Mouse (Mus musculus) lung, embryonic 15.5 days (tissue): Measurements from ENCODE around the gene Ncf2. TPM values are rescaled to one million over a fixed set of nuclear protein-coding genes. Genes with fewer than 3 reads are reported as not detected.
"Not testable (repeated sequence)": the region's sequence is repeated elsewhere in the genome, so short reads cannot be mapped to it uniquely, and the experiment has no call there.

ENCODE experiments used
- ATAC-seq: fragments of 200-750 bp; cut with Nextera tagmentation; 2 replicates; pipeline ENCODE4 v1.8.0; 2017; ENCODE audit warnings: moderate number of reproducible peaks, borderline replicate concordance; ENCODE audit not compliant: low FRiP score, low TSS enrichment; ENCODE audit errors: extremely low read depth
- H3K27ac ChIP-seq: fragments of 300-500 bp; sonication (generic); 2 replicates; pipeline ENCODE4 v1.5.1; 2015; ENCODE audit warnings: moderate library complexity, mild to moderate bottlenecking, inconsistent platforms
- H3K27me3 ChIP-seq: fragments of 300-500 bp; sonication (generic); 2 replicates; pipeline ENCODE4 v1.6.1; 2015; ENCODE audit warnings: inconsistent platforms
- H3K36me3 ChIP-seq: fragments of 300-500 bp; sonication (generic); 2 replicates; pipeline ENCODE4 v1.6.1; 2015; ENCODE audit warnings: inconsistent platforms
- H3K4me1 ChIP-seq: fragments of 300-500 bp; sonication (generic); 2 replicates; pipeline ENCODE4 v1.6.1; 2015; ENCODE audit warnings: inconsistent platforms
- H3K4me2 ChIP-seq: fragments of 300-500 bp; sonication (generic); 2 replicates; pipeline ENCODE4 v1.6.1; 2015; ENCODE audit warnings: inconsistent platforms, mild to moderate bottlenecking, moderate library complexity
- H3K4me3 ChIP-seq: fragments of 300-500 bp; sonication (generic); 2 replicates; pipeline ENCODE4 v1.5.1; 2015; ENCODE audit warnings: mild to moderate bottlenecking, inconsistent platforms
- H3K9ac ChIP-seq: fragments of 300-500 bp; sonication (generic); 2 replicates; pipeline ENCODE4 v1.6.1; 2015; ENCODE audit warnings: inconsistent platforms
- H3K9me3 ChIP-seq: fragments of 300-500 bp; sonication (generic); 2 replicates; pipeline ENCODE4 v1.6.1; 2016; ENCODE audit warnings: inconsistent platforms
- WGBS: fragments of 180-500 bp; shearing (Covaris S2); methylation state at CpG from one replicate; pipeline ENCODE4 v1.1.7; 2015; 5-methylcytosine and 5-hydroxymethylcytosine counted together
- polyA plus RNA-seq: library from polyadenylated mRNA; unstranded; fragments of >200 nt; fragmentation: Nextera tagmentation; extraction: Ambion mirVana; gene quantifications from 2 replicates; pipeline ENCODE4 v1.2.1, GENCODE M21; 2015

Ncf2 gene
- 4.0 and 5.5 TPM in 2 replicates for polyA plus RNA-seq

GRCm38 (mm10) chr1:152799897-152800296 is at the start of gene Ncf2:
Gene Ncf2 (plus strand): TSS chr1:152800194.
- H3K9ac ChIP-seq, result no peak within 1 kb of the TSS
- 6% methylated on average over 2 of the region's 2 CpGs for WGBS
- no peaks in the 10 kb centered on the region for H3K9me3 ChIP-seq
- no peaks in the 10 kb centered on the region for H3K36me3 ChIP-seq
- H3K4me2 ChIP-seq, result no peak within 1 kb of the TSS
- peak within 1 kb of the TSS; percentile 7; the same call in 1 of the 2 replicates for H3K27ac ChIP-seq
- peaks cover 14% of the 10 kb centered on the region for H3K4me1 ChIP-seq
- no peak within 1 kb of the TSS for H3K4me3 ChIP-seq
- ATAC-seq, result peak; percentile 90
- H3K27me3 ChIP-seq, result no peaks in the 10 kb centered on the region

GRCm38 (mm10) chr1:152750312-152750965 is 49.6 kb upstream of the Ncf2 start, which contains the start of gene Apobec4:
Gene Apobec4 (plus strand): TSS chr1:152750551.
- Histone ChIP-seq H3K9me3 (no peaks in the 10 kb centered on the region), H3K36me3 (no peaks in the 10 kb centered on the region), H3K27ac (no peak within 1 kb of the TSS), H3K4me2 (no peak within 1 kb of the TSS), H3K4me1 (peaks cover 2% of the 10 kb centered on the region; the same call in 1 of the 2 replicates), H3K9ac (no peak within 1 kb of the TSS), H3K4me3 (no peak within 1 kb of the TSS), H3K27me3 (no peaks in the 10 kb centered on the region)
- no peak for ATAC-seq
- WGBS, result 65% methylated on average over 13 of the region's 13 CpGs

- no peak overlapping the region for H3K9ac ChIP-seq
- H3K4me2 ChIP-seq, result no peak overlapping the region
- peaks cover 5% of the 10 kb centered on the region; the same call in 1 of the 2 replicates for H3K27me3 ChIP-seq
- no peaks in the 10 kb centered on the region for H3K9me3 ChIP-seq
- peaks cover 13% of the 10 kb centered on the region for H3K4me1 ChIP-seq
- no peak overlapping the region for H3K4me3 ChIP-seq
- no peaks in the 10 kb centered on the region for H3K36me3 ChIP-seq
- no peak overlapping the region for H3K27ac ChIP-seq
- 72% methylated on average over 2 of the region's 2 CpGs for WGBS
- ATAC-seq, result no peak
Observed at GRCm38 (mm10) chr1:152761791-152762190, 38.2 kb upstream of the Ncf2 start.

- Histone ChIP-seq H3K27me3 (peaks cover 5% of the 10 kb centered on the region; the same call in 1 of the 2 replicates), H3K4me3 (peak within 1 kb of the TSS; percentile 99), H3K9me3 (no peaks in the 10 kb centered on the region), H3K36me3 (peaks cover 16% of the 10 kb centered on the region), H3K9ac (peak within 1 kb of the TSS; percentile 95), H3K4me1 (peaks cover 15% of the 10 kb centered on the region), H3K4me2 (peak within 1 kb of the TSS; percentile 98), H3K27ac (peak within 1 kb of the TSS; percentile 87)
- ATAC-seq, result peak; percentile 98
- WGBS, result 1% methylated on average over 75 of the region's 86 CpGs
Observed at GRCm38 (mm10) chr1:152766032-152766772, 33.8 kb upstream of the Ncf2 start, which contains the start of the genes Rgl1 and Arpc5. Gene Rgl1 (minus strand): TSS chr1:152766351. Gene Arpc5 (plus strand): TSS chr1:152766542.

- 1% methylated on average over 56 of the region's 60 CpGs for WGBS
Observed at GRCm38 (mm10) chr1:152766804-152767748, 32.9 kb upstream of the Ncf2 start.

GRCm38 (mm10) chr1:152767749-152768488 is 32.1 kb upstream of the Ncf2 start:
- Histone ChIP-seq H3K4me3 (peak overlapping the region; percentile 99), H3K4me2 (peak overlapping the region; percentile 98), H3K4me1 (peaks cover 15% of the 10 kb centered on the region), H3K9me3 (no peaks in the 10 kb centered on the region), H3K27ac (no peak overlapping the region), H3K9ac (no peak overlapping the region), H3K36me3 (peaks cover 33% of the 10 kb centered on the region), H3K27me3 (peaks cover 5% of the 10 kb centered on the region; the same call in 1 of the 2 replicates)
- 11% methylated on average over 5 of the region's 5 CpGs for WGBS
- no peak for ATAC-seq

More at GRCm38 (mm10) chr1:152766804-152767748, 32.9 kb upstream of the Ncf2 start:
- Histone ChIP-seq H3K4me3 (peak overlapping the region; percentile 99), H3K9me3 (no peaks in the 10 kb centered on the region), H3K4me2 (peak overlapping the region; percentile 98), H3K27ac (peak overlapping the region; percentile 87), H3K4me1 (peaks cover 15% of the 10 kb centered on the region), H3K36me3 (peaks cover 24% of the 10 kb centered on the region), H3K27me3 (peaks cover 5% of the 10 kb centered on the region; the same call in 1 of the 2 replicates), H3K9ac (peak overlapping the region; percentile 95)
- ATAC-seq, result peak; percentile 49

- Histone ChIP-seq H3K27me3 (no peaks in the 10 kb centered on the region; the same call in 1 of the 2 replicates), H3K4me2 (no peak overlapping the region), H3K4me1 (peaks cover 2% of the 10 kb centered on the region; the same call in 1 of the 2 replicates), H3K9ac (no peak overlapping the region), H3K9me3 (no peaks in the 10 kb centered on the region), H3K36me3 (peaks cover 59% of the 10 kb centered on the region), H3K4me3 (no peak overlapping the region), H3K27ac (no peak overlapping the region)
- ATAC-seq, result no peak
- 88% methylated on average over 9 of the region's 9 CpGs for WGBS
Observed at GRCm38 (mm10) chr1:152771016-152771415, 29.0 kb upstream of the Ncf2 start.

- not testable (repeated sequence) for H3K4me1 ChIP-seq, H3K9ac ChIP-seq, H3K9me3 ChIP-seq, H3K4me2 ChIP-seq, H3K27me3 ChIP-seq, H3K27ac ChIP-seq, H3K4me3 ChIP-seq, ATAC-seq
- 77% methylated on average over 3 of the region's 3 CpGs for WGBS
- H3K36me3 ChIP-seq, result peaks cover 60% of the 10 kb centered on the region
Observed at GRCm38 (mm10) chr1:152774601-152775000, 25.4 kb upstream of the Ncf2 start.

- no peak overlapping the region for H3K9ac ChIP-seq
- 25% methylated on average over 10 of the region's 10 CpGs for WGBS
Observed at GRCm38 (mm10) chr1:152779071-152779737, 20.8 kb upstream of the Ncf2 start.

GRCm38 (mm10) chr1:152784620-152785019 is 15.4 kb upstream of the Ncf2 start:
- no peak overlapping the region for H3K27ac ChIP-seq
- H3K36me3 ChIP-seq, result no peaks in the 10 kb centered on the region
- no peak overlapping the region for H3K4me3 ChIP-seq
- 0 out of 2 replicates have a peak, but pooled peaks cover 7% of the 10 kb centered on the region for H3K4me1 ChIP-seq
- ATAC-seq, result no peak
- no peak overlapping the region for H3K9ac ChIP-seq
- H3K9me3 ChIP-seq, result no peaks in the 10 kb centered on the region
- H3K27me3 ChIP-seq, result no peaks in the 10 kb centered on the region
- 88% methylated on average over 8 of the region's 8 CpGs for WGBS
- no peak overlapping the region for H3K4me2 ChIP-seq

More at GRCm38 (mm10) chr1:152779071-152779737, 20.8 kb upstream of the Ncf2 start:
- Histone ChIP-seq H3K4me2 (no peak overlapping the region), H3K4me3 (no peak overlapping the region), H3K9me3 (no peaks in the 10 kb centered on the region), H3K27me3 (no peaks in the 10 kb centered on the region), H3K36me3 (peaks cover 20% of the 10 kb centered on the region), H3K27ac (no peak overlapping the region), H3K4me1 (no peaks in the 10 kb centered on the region)
- 0 out of 2 replicates have a peak, but pooled peaks have one; percentile 77 for ATAC-seq
